27 mouse cellular contexts compared by ENCODE assay signal in genomic region chr10:62029271-62029670, GRCm38 (mm10). TPM values are rescaled to one million over a fixed set of nuclear protein-coding genes. Genes with fewer than 3 reads are reported as not detected.
DNase-seq lines count a peak whose midpoint lies in the region; ATAC-seq and TF ChIP-seq lines count a peak whose summit lies in the region.
"Had no signal": no experiment of that assay in that cellular context is flagged by ENCODE, and none has a peak within 500 bp of the region (broad histone marks: within the 10 kb centered on the region; RNA-seq: fewer than 3 reads in every experiment).

No protein-coding gene starts in this region.

- TF ChIP-seq CTCF in midbrain, postnatal 0 days (IDR thresholded peaks at IDR 0.05): no peak

- 76% methylated on average over 2 of the region's 2 CpGs for WGBS in midbrain, embryonic 11.5 days
- WGBS in midbrain, postnatal 0 days: 72% methylated on average over 2 of the region's 2 CpGs
- WGBS in neural tube, embryonic 15.5 days: 93% methylated on average over 2 of the region's 2 CpGs

- no peaks in the 10 kb centered on the region for H3K27me3 ChIP-seq in midbrain, embryonic 11.5 days (ENCODE audit: control insufficient read depth, insufficient read depth, low read length)
- no peaks in the 10 kb centered on the region for H3K27me3 ChIP-seq in midbrain, postnatal 0 days (ENCODE audit: insufficient read depth, low read length)
- no peaks in the 10 kb centered on the region for H3K27me3 ChIP-seq in neural tube, embryonic 15.5 days (replicated peaks)
- H3K27me3 ChIP-seq: forebrain, embryonic 12.5 days had no signal

- no peaks in the 10 kb centered on the region; the same call in 1 of the 2 replicates for H3K4me1 ChIP-seq in midbrain, embryonic 11.5 days (ENCODE audit: control insufficient read depth, insufficient read depth, low read length)
- no peaks in the 10 kb centered on the region for H3K4me1 ChIP-seq in midbrain, postnatal 0 days (ENCODE audit: insufficient read depth, low read length)
- peaks cover 11% of the 10 kb centered on the region; the same call in 1 of the 2 replicates for H3K4me1 ChIP-seq in neural tube, embryonic 15.5 days
- H3K4me1 ChIP-seq: forebrain, embryonic 12.5 days had no signal

- H3K36me3 ChIP-seq in midbrain, embryonic 11.5 days (ENCODE audit: control insufficient read depth, insufficient read depth, low read length): no peaks in the 10 kb centered on the region
- no peaks in the 10 kb centered on the region for H3K36me3 ChIP-seq in midbrain, postnatal 0 days (ENCODE audit: insufficient read depth, low read length)
- H3K36me3 ChIP-seq in neural tube, embryonic 15.5 days: no peaks in the 10 kb centered on the region
- H3K36me3 ChIP-seq: embryonic facial prominence, embryonic 13.5 days; embryonic facial prominence, embryonic 15.5 days; forebrain, embryonic 10.5 days; forebrain, embryonic 12.5 days had no signal

- H3K27ac ChIP-seq in midbrain, embryonic 11.5 days (ENCODE audit: low read depth, low read length): no peak overlapping the region
- H3K27ac ChIP-seq in midbrain, postnatal 0 days (ENCODE audit: low read depth, low read length): no peak overlapping the region
- H3K27ac ChIP-seq in neural tube, embryonic 15.5 days (replicated peaks): no peak overlapping the region
- H3K27ac ChIP-seq: embryonic facial prominence, embryonic 13.5 days; embryonic facial prominence, embryonic 15.5 days; forebrain, embryonic 10.5 days; forebrain, embryonic 12.5 days had no signal

- H3K4me2 ChIP-seq in midbrain, embryonic 11.5 days: no peak overlapping the region
- no peak overlapping the region for H3K4me2 ChIP-seq in midbrain, postnatal 0 days (ENCODE audit: low read depth, low read length, poor library complexity, severe bottlenecking)
- H3K4me2 ChIP-seq in neural tube, embryonic 15.5 days: no peak overlapping the region
- H3K4me2 ChIP-seq: embryonic facial prominence, embryonic 13.5 days; embryonic facial prominence, embryonic 15.5 days; forebrain, embryonic 12.5 days had no signal

- DNase-seq in midbrain, embryonic 11.5 days (ENCODE audit: low spot score, missing footprints): peak; percentile 69
- DNase-seq in midbrain, postnatal 0 days (ENCODE audit: low spot score): no peak
- DNase-seq in ZHBTc4 (ENCODE audit: low read depth, low spot score): peak; percentile 80
- no peak for DNase-seq in layer of hippocampus, adult 18-20 months (ENCODE audit: low spot score in 2 of 2)
- DNase-seq: adrenal gland, adult 2 months; adrenal gland, postnatal 10 days; adrenal gland, postnatal 25 days; B cell, adult 2 months; cerebellum, adult 11 months; cerebellum, adult 18-20 months; cerebellum, adult 8-10 months; cerebellum, adult 9-11 months; cerebellum, postnatal 14 days; cerebellum, postnatal 36 days; embryo, embryonic 11 days had no signal

- no peak for ATAC-seq in midbrain, embryonic 11.5 days (ENCODE audit: low FRiP score)
- ATAC-seq in midbrain, postnatal 0 days (ENCODE audit: low FRiP score): no peak
- no peak for ATAC-seq in neural tube, embryonic 15.5 days (ENCODE audit: low FRiP score)
- ATAC-seq: CD4-positive, CD25-positive, alpha-beta regulatory T cell, adult 4 months; forebrain, embryonic 14.5 days; forebrain, embryonic 16.5 days had no signal

- no peak overlapping the region for H3K9ac ChIP-seq in midbrain, embryonic 11.5 days (ENCODE audit: low read length)
- H3K9ac ChIP-seq in midbrain, postnatal 0 days (replicated peaks; ENCODE audit: low read length, poor library complexity, severe bottlenecking): no peak overlapping the region
- H3K9ac ChIP-seq in neural tube, embryonic 15.5 days (replicated peaks): no peak overlapping the region
- H3K9ac ChIP-seq: embryonic facial prominence, embryonic 13.5 days; embryonic facial prominence, embryonic 15.5 days; forebrain, embryonic 12.5 days had no signal

- no peak overlapping the region for H3K4me3 ChIP-seq in midbrain, embryonic 11.5 days (ENCODE audit: low read depth, low read length)
- H3K4me3 ChIP-seq in midbrain, postnatal 0 days (ENCODE audit: low read depth, low read length): no peak overlapping the region
- H3K4me3 ChIP-seq in neural tube, embryonic 15.5 days (replicated peaks): no peak overlapping the region
- H3K4me3 ChIP-seq: embryonic facial prominence, embryonic 13.5 days; embryonic facial prominence, embryonic 15.5 days; erythroblast, embryonic 14.5 days; forebrain, embryonic 10.5 days; forebrain, embryonic 12.5 days had no signal

- H3K9me3 ChIP-seq in midbrain, embryonic 11.5 days (ENCODE audit: control insufficient read depth, low read length): no peaks in the 10 kb centered on the region
- no peaks in the 10 kb centered on the region for H3K9me3 ChIP-seq in midbrain, postnatal 0 days (ENCODE audit: low read length)
- no peaks in the 10 kb centered on the region for H3K9me3 ChIP-seq in neural tube, embryonic 15.5 days (replicated peaks)
- H3K9me3 ChIP-seq: embryonic facial prominence, embryonic 13.5 days; embryonic facial prominence, embryonic 15.5 days; forebrain, embryonic 12.5 days had no signal

RNA-seq across cellular contexts. Expression of gene Col13a1, which starts 50.4 kb away (rescaled TPM):
- polyA plus RNA-seq in midbrain, embryonic 11.5 days (2014; fragmentation: Nextera tagmentation; extraction: Ambion mirVana): 2.1 and 2.7 TPM in 2 replicates
- total RNA-seq in midbrain, postnatal 0 days (2014; rRNA removed): 2.6 and 3.7 TPM in 2 replicates
- 1.2 TPM in 2 replicates for polyA plus RNA-seq in midbrain, postnatal 0 days (2015; fragmentation: Nextera tagmentation; extraction: Ambion mirVana)
- 1 to 10 TPM in 1 of 2 experiments, under 1 TPM in 1; 0.91 to 1.5 TPM for total RNA-seq in layer of hippocampus, adult 18-20 months (2021)
- polyA plus RNA-seq in neural tube, embryonic 15.5 days (2015; fragmentation: Nextera tagmentation; extraction: Ambion mirVana): 3.5 and 4.3 TPM in 2 replicates
- total RNA-seq: CH12.LX; common myeloid progenitor, adult 5-6 weeks; MEL had no signal
- polyA plus RNA-seq: CD4-positive, CD25-positive, alpha-beta regulatory T cell, adult 4 months had no signal

Comparison
In these comparisons a context has a peak if more than half of its experiments do, and no peak if none do; other contexts are left out.
1. DNase-seq: peak in midbrain, embryonic 11.5 days (single experiment) and ZHBTc4 (single experiment); none in midbrain, postnatal 0 days (single experiment) and layer of hippocampus, adult 18-20 months (0 of 2).